Mouse (Mus musculus): ENCODE results near the gene Aff3. TPM values are rescaled to one million over a fixed set of nuclear protein-coding genes. Genes with fewer than 3 reads are reported as not detected.

Aff3 gene
- polyA plus RNA-seq, 1 experiment = 2.2 TPM

- H3K27me3 ChIP-seq (replicated peaks; ENCODE audit: control insufficient read depth, insufficient read depth, low read length) = no peaks in the 10 kb centered on the region
These were observed 467.5 kb downstream of the Aff3 start for GRCm38 (mm10) chr1:38197145-38197682.

GRCm38 (mm10) chr1:38195721-38196120 lies 469.0 kb downstream of the Aff3 start:
- H3K27ac ChIP-seq (ENCODE audit: insufficient read depth, low read depth, low read length) = no peak overlapping the region
- no peaks in the 10 kb centered on the region for H3K4me1 ChIP-seq (ENCODE audit: control insufficient read depth, insufficient read depth, low read length)
- DNase-seq = no peak
- no peak overlapping the region for H3K4me3 ChIP-seq (ENCODE audit: insufficient read depth, low read depth, low read length)
- no peaks in the 10 kb centered on the region for H3K36me3 ChIP-seq (ENCODE audit: control insufficient read depth, insufficient read depth, low read length)
- TF ChIP-seq POLR2A (IDR thresholded peaks at IDR 0.05; ENCODE audit: low read depth, low read length) = no peak
- H3K27me3 ChIP-seq (replicated peaks; ENCODE audit: control insufficient read depth, insufficient read depth, low read length) = no peaks in the 10 kb centered on the region
- whole genome bisulfite sequencing = 89% methylated on average over 3 of the region's 3 CpGs

More at GRCm38 (mm10) chr1:38197145-38197682, 467.5 kb downstream of the Aff3 start:
- DNase-seq = peak; percentile 46
- 57% methylated on average over 8 of the region's 8 CpGs for WGBS
- no peak overlapping the region for H3K27ac ChIP-seq (ENCODE audit: insufficient read depth, low read depth, low read length)
- H3K4me1 ChIP-seq (ENCODE audit: control insufficient read depth, insufficient read depth, low read length) = no peaks in the 10 kb centered on the region
- no peak for TF ChIP-seq CTCF (conservative IDR thresholded peaks at IDR 0.05; ENCODE audit: insufficient read depth, insufficient read length, low read depth, low read length)
- TF ChIP-seq POLR2A (IDR thresholded peaks at IDR 0.05; ENCODE audit: low read depth, low read length) = no peak
- H3K36me3 ChIP-seq (ENCODE audit: control insufficient read depth, insufficient read depth, low read length) = no peaks in the 10 kb centered on the region
- no peak overlapping the region for H3K4me3 ChIP-seq (ENCODE audit: insufficient read depth, low read depth, low read length)

DNA sequence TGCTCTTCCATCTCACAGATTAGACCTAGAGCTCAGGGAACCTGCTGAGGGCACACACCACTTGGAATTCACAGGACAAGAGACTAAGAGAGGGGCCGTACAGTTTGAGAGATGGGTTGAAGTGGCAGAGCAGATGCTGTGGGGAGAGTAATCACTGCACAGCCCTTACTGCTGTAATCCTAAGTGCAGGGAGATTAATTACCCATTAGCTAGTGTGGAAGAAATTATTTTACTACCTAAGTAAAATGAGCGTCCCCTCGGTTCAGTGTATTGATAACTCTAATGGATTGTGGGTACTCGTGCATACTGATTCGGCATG lies 478.6 kb downstream of the Aff3 start:
- TF ChIP-seq POLR2A (IDR thresholded peaks at IDR 0.05; ENCODE audit: low read depth, low read length) = no peak
- no peak for TF ChIP-seq CTCF (conservative IDR thresholded peaks at IDR 0.05; ENCODE audit: insufficient read depth, insufficient read length, low read depth, low read length)
- no peak for DNase-seq
- no peaks in the 10 kb centered on the region for H3K4me1 ChIP-seq (ENCODE audit: control insufficient read depth, insufficient read depth, low read length)
- WGBS = 87% methylated on average over 5 of the region's 5 CpGs
- H3K36me3 ChIP-seq (ENCODE audit: control insufficient read depth, insufficient read depth, low read length) = no peaks in the 10 kb centered on the region
- no peaks in the 10 kb centered on the region for H3K27me3 ChIP-seq (replicated peaks; ENCODE audit: control insufficient read depth, insufficient read depth, low read length)
- H3K27ac ChIP-seq (ENCODE audit: insufficient read depth, low read depth, low read length) = no peak overlapping the region
- H3K4me3 ChIP-seq (ENCODE audit: insufficient read depth, low read depth, low read length) = no peak overlapping the region

DNA sequence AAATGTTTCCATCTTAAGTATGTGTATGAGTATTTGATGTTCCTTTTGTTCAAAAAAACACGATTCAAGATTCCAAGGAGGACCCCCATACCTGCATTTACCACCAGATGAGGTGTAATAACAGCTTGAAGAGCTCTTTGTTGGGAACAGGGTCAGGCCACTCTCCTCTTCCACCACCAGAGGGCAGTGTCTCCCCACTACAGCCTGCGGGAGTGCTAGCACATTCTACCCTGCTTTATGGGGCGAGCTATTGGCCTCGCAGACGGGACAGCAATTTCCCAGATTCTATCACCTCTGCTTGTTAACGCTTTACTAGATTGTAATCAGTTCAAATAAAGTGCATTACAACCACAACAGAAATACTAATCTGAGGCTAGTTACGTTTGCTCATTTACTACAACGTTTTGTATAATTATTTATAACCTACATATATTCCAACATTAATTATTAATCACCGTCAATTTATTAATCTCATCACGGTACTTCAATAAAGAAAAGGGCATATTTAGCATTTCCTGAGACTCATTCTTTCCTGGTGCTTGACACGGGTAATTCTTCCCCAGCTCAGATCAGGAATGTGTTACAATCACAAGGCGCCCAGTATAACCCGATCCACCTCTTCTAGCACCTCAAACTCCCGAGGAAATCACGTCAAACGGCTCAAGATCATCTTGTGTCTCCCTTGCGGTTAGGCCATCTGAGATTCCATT lies 479.1 kb downstream of the Aff3 start:
- H3K27me3 ChIP-seq (replicated peaks; ENCODE audit: control insufficient read depth, insufficient read depth, low read length) = no peaks in the 10 kb centered on the region
- no peaks in the 10 kb centered on the region for H3K4me1 ChIP-seq (ENCODE audit: control insufficient read depth, insufficient read depth, low read length)
- no peak overlapping the region for H3K4me3 ChIP-seq (ENCODE audit: insufficient read depth, low read depth, low read length)
- WGBS = 31% methylated on average over 17 of the region's 17 CpGs
- peak; percentile 77 for DNase-seq
- no peaks in the 10 kb centered on the region for H3K36me3 ChIP-seq (ENCODE audit: control insufficient read depth, insufficient read depth, low read length)
- TF ChIP-seq POLR2A (IDR thresholded peaks at IDR 0.05; ENCODE audit: low read depth, low read length) (no peak), CTCF (conservative IDR thresholded peaks at IDR 0.05; ENCODE audit: insufficient read depth, insufficient read length, low read depth, low read length) (peak; percentile 99)
- no peak overlapping the region for H3K27ac ChIP-seq (ENCODE audit: insufficient read depth, low read depth, low read length)

- no peaks in the 10 kb centered on the region for H3K36me3 ChIP-seq (ENCODE audit: control insufficient read depth, insufficient read depth, low read length)
- no peak overlapping the region for H3K4me3 ChIP-seq (ENCODE audit: insufficient read depth, low read depth, low read length)
These were observed 483.7 kb downstream of the Aff3 start for GRCm38 (mm10) chr1:38181020-38181550.

GRCm38 (mm10) chr1:38178929-38179328 lies 485.8 kb downstream of the Aff3 start:
- H3K4me3 ChIP-seq (ENCODE audit: insufficient read depth, low read depth, low read length) = no peak overlapping the region
- 92% methylated on average over 8 of the region's 8 CpGs for WGBS
- no peak for DNase-seq
- H3K27me3 ChIP-seq (replicated peaks; ENCODE audit: control insufficient read depth, insufficient read depth, low read length) = no peaks in the 10 kb centered on the region
- TF ChIP-seq POLR2A (IDR thresholded peaks at IDR 0.05; ENCODE audit: low read depth, low read length) (no peak), CTCF (conservative IDR thresholded peaks at IDR 0.05; ENCODE audit: insufficient read depth, insufficient read length, low read depth, low read length) (no peak)
- no peaks in the 10 kb centered on the region for H3K4me1 ChIP-seq (ENCODE audit: control insufficient read depth, insufficient read depth, low read length)
- no peaks in the 10 kb centered on the region for H3K36me3 ChIP-seq (ENCODE audit: control insufficient read depth, insufficient read depth, low read length)
- H3K27ac ChIP-seq (ENCODE audit: insufficient read depth, low read depth, low read length) = no peak overlapping the region

More at GRCm38 (mm10) chr1:38181020-38181550, 483.7 kb downstream of the Aff3 start:
- TF ChIP-seq CTCF (conservative IDR thresholded peaks at IDR 0.05; ENCODE audit: insufficient read depth, insufficient read length, low read depth, low read length) (no peak), POLR2A (IDR thresholded peaks at IDR 0.05; ENCODE audit: low read depth, low read length) (no peak)
- Histone ChIP-seq H3K27me3 (replicated peaks; ENCODE audit: control insufficient read depth, insufficient read depth, low read length) (no peaks in the 10 kb centered on the region), H3K27ac (ENCODE audit: insufficient read depth, low read depth, low read length) (no peak overlapping the region), H3K4me1 (ENCODE audit: control insufficient read depth, insufficient read depth, low read length) (no peaks in the 10 kb centered on the region)
- DNase-seq = no peak
- 75% methylated on average over 15 of the region's 15 CpGs for WGBS

GRCm38 (mm10) chr1:38176077-38176476 lies 488.7 kb downstream of the Aff3 start:
- Histone ChIP-seq H3K27me3 (replicated peaks; ENCODE audit: control insufficient read depth, insufficient read depth, low read length) (no peaks in the 10 kb centered on the region), H3K4me3 (ENCODE audit: insufficient read depth, low read depth, low read length) (no peak overlapping the region), H3K36me3 (ENCODE audit: control insufficient read depth, insufficient read depth, low read length) (no peaks in the 10 kb centered on the region), H3K27ac (ENCODE audit: insufficient read depth, low read depth, low read length) (no peak overlapping the region), H3K4me1 (ENCODE audit: control insufficient read depth, insufficient read depth, low read length) (no peaks in the 10 kb centered on the region)
- TF ChIP-seq POLR2A (IDR thresholded peaks at IDR 0.05; ENCODE audit: low read depth, low read length) (no peak), CTCF (conservative IDR thresholded peaks at IDR 0.05; ENCODE audit: insufficient read depth, insufficient read length, low read depth, low read length) (no peak)
- WGBS = 65% methylated on average over 7 of the region's 7 CpGs
- DNase-seq = peak; percentile 68
